Mouse (Mus musculus) layer of hippocampus, adult 11-12 months (tissue): ENCODE data around the gene Smad9.

Experiments used
- DNase-seq: peaks from one replicate; pipeline ENCODE4 v3.0.0; 2022; ENCODE audit warnings: low spot score

The Smad9 gene

GRCm38 (mm10) chr3:54755145-54756041 is at the start of gene Smad9:
Smad9 (plus strand) TSS chr3:54755582.
- peak; percentile 57 for DNase-seq

GRCm38 (mm10) chr3:54708972-54709371 is 46.4 kb upstream of the Smad9 start:
- DNase-seq: no peak

GRCm38 (mm10) chr3:54714253-54714652 is 41.1 kb upstream of the Smad9 start, which contains the start of gene Gm21958:
Gm21958 (minus strand) TSS chr3:54714353.
- DNase-seq: no peak

- no peak for DNase-seq
These were observed 39.9 kb upstream of the Smad9 start for GRCm38 (mm10) chr3:54715461-54715860.

GRCm38 (mm10) chr3:54717348-54717747 is 38.0 kb upstream of the Smad9 start:
- DNase-seq: no peak

- peak; percentile 42 for DNase-seq
These were observed 36.4 kb upstream of the Smad9 start for GRCm38 (mm10) chr3:54718947-54719346.

GRCm38 (mm10) chr3:54723741-54724500 is 31.5 kb upstream of the Smad9 start:
- peak; percentile 32 for DNase-seq

- DNase-seq: no peak
These were observed 30.0 kb upstream of the Smad9 start for GRCm38 (mm10) chr3:54725344-54725743.

GRCm38 (mm10) chr3:54727588-54727987 is 27.8 kb upstream of the Smad9 start:
- no peak for DNase-seq

GRCm38 (mm10) chr3:54728100-54728499 is 27.3 kb upstream of the Smad9 start:
- DNase-seq: no peak

GRCm38 (mm10) chr3:54731626-54732150 is 23.7 kb upstream of the Smad9 start:
- no peak for DNase-seq

GRCm38 (mm10) chr3:54732371-54732770 is 23.0 kb upstream of the Smad9 start:
- no peak for DNase-seq

GRCm38 (mm10) chr3:54734411-54735246 is 20.8 kb upstream of the Smad9 start:
- peak; percentile 89 for DNase-seq

- peak; percentile 91 for DNase-seq
These were observed 19.9 kb upstream of the Smad9 start, which contains the start of the genes Exosc8 and Alg5 for GRCm38 (mm10) chr3:54735247-54736046. Exosc8 (minus strand) TSS chr3:54735393. Alg5 (plus strand) TSS chr3:54735539.

GRCm38 (mm10) chr3:54736101-54736927 is 19.1 kb upstream of the Smad9 start:
- DNase-seq: no peak

GRCm38 (mm10) chr3:54737317-54737716 is 18.1 kb upstream of the Smad9 start:
- DNase-seq: no peak

- no peak for DNase-seq
These were observed 13.4 kb upstream of the Smad9 start for GRCm38 (mm10) chr3:54741965-54742364.

GRCm38 (mm10) chr3:54745799-54746198 is 9.6 kb upstream of the Smad9 start:
- DNase-seq: no peak

- no peak for DNase-seq
These were observed 2.0 kb upstream of the Smad9 start for GRCm38 (mm10) chr3:54753411-54753810.

- peak; percentile 22 for DNase-seq
These were observed 676 bp downstream of the Smad9 start for GRCm38 (mm10) chr3:54756058-54756457.
